Mouse (Mus musculus) adrenal gland, postnatal 25 days (tissue): ENCODE data around the gene Mosmo. TPM values are rescaled to one million over a fixed set of nuclear protein-coding genes. Genes with fewer than 3 reads are reported as not detected.
A peak's percentile ranks its signal among the peaks of the same experiment; 100 is the strongest.

ENCODE experiments used
- DNase-seq: peaks from one replicate; pipeline ENCODE4 v3.0.0; 2021; ENCODE audit warnings: mixed read lengths
- long read RNA-seq: library from polyadenylated mRNA; stranded (forward); transcript quantifications from one replicate; pipeline ENCODE4 v2.0.0, GENCODE M21; 2021
- total RNA-seq: library from RNA; stranded (reverse); gene quantifications from 2 replicates; pipeline ENCODE4 v1.2.3, GENCODE M21; 2021

Gene Mosmo
- 40.1 and 40.4 TPM in 2 replicates for total RNA-seq
- long read RNA-seq, full-length matches to known transcripts: 6 of 8 reads
- long read RNA-seq, partial matches to known transcripts: 1 of 8 reads
- long read RNA-seq, other reads (novel, unspliced or antisense): 1 of 8 reads

DNA sequence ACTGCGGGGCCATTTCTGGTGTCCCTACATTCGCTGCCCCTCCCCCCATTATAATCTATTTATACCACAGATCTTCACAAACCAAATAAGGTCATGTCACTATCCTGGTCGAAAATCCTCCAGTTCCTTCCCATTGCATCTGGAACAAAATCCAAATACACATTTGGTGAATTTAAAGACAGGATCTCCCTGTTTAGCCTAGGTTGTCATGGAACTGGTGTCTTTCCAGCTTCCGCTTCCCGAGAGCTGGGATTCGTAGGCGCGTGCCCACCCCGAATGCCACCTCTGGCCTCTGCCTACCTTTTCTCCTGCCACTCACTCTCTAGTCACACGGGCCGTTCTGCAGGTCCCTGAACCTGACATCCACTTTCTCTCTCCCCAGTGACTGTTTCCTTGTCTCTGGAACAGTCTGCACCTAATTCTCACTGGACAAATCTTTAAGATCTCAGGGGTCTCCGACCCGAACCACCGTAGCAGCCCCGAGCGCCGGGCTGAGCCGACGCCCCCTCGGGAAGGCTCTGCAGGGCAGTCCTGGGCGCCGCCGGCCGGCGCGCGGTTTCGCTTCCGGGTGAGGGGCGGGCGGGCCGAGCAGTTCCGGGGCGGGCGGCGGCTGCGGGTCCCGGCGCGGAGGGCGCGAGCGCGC lies at the start of gene Mosmo:
Mosmo (plus strand) TSS at position 618 of the 643 bp plus-strand sequence.
- DNase-seq: peak; percentile 86

DNA sequence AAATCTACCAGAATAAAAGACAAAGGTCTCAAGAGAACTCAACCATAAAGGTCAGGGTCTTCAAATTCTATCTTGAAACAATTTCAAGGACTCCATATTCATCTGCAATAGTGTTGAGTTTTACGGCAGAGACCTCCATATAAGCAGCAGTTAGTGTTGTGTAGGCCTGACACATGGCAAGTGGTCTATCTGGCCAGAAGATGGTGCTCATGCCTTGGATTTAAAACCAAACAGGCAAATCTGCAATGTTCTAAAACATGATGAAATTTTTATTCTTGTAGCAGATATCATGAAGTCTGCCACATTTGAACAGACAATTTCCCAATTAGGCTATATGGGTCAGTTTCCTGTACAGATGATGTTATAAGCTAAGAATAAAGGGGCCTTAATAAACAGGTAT lies 44.9 kb upstream of the Mosmo start:
- DNase-seq: no peak

DNA sequence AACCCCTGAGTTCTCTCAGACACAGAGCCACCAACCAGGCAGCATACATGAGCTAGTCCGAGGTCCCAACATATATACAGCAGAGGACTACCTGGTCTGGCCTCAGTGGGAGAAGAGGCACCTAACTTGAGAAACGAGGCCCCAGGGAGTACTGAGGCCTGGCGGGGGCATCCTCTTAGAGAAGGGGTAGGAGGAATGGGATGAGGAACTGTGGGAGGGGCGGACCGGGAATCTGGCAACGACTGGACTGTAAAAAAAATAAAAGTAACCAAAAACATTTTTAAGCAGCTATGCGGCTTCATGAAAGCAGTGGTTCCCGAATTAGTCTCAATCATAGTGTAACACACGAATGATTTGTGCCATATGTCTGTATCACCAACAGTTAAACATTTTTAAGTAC lies 43.1 kb upstream of the Mosmo start:
- DNase-seq: no peak

DNA sequence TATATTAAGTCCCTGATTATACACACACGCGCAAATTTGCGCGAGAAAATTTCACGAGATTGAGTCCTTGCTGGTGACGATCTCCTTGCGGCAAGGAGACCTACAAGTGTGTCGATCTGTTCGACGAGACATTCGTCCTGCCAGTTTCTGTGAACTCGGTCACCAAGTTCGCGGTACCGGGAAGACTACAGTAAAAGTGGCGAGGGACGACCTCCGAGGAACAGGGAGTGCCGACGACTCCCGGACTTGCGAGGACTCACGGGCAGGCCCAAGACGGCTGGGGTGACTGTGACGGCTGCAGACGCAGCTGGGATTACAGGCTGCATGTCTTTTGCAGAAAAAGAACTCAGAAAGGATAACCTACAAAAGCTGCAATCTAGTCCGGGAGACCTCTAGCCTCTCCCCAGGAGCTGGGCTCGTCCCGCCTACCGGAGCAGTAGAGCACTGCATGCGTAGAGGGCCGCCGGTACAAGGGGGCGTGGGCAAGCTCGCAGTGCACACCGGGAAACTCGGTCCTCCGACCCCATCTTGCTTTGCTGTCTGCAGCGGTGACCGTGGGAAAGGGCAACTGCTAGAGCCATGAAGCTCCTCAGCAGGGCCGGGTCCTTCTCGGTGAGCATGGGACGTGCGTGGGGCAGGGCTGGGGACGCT lies 42.6 kb upstream of the Mosmo start, which contains the start of gene Uqcrc2:
Uqcrc2 (plus strand) TSS at position 466 of the 651 bp plus-strand sequence.
- peak; percentile 89 for DNase-seq

DNA sequence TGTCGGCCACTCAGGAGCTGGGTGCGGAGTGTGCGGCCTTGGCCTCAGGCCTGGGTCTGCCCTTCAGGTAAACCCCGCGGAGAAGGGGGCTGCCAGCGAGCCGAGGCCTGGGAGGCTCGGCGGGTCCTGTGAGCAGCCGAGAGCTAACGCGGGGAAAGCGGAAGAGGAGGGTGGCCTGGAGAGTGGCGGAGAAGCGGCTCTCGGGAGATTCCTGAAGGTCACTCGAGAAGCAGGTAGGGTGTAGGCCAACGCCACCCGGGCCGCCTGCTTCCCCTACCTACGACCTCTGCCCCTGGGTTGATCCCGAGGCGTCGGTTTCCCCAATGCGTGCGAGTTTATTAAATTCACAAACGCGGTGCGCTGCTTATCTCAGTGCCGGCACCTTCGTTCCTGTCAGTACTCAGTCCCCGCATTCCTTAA lies 42.0 kb upstream of the Mosmo start:
- DNase-seq: no peak

DNA sequence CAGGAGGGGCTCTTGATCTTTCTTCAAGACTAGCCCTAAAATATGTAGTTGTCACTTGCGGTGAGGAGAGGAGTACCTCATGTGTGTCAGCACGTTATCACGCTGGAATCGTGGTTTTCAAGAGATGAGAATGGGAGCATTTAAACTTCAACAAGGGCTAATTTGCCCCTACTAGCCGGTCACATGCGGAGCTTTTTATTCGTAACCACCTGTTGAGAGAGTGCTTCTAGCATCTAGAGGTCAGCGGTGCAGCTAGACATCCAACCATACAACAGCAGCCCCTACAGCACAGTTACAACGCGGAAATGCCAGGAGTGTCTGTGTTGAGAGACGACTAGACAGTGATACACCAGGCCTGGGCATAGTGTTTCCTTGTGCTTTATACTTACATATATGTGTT lies 41.6 kb upstream of the Mosmo start:
- DNase-seq: no peak

DNA sequence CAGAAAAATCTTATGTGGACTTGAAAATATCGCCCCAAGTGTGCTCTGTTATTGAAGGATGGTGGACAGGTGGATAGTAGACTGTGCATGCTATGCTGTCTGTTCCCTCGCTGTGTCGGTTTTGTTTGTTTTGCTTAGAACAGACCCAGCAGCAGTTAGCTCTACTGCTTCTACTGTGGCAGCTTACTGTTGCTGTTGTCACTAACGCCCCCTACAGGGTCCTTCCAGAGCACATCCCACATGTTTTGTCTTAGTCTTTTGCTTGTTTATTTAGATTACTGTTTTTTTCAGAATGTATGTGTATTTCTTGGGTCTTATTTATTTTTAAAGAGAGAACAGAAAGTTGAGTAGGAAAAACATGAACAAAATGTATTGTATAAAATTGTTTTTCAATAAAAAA lies 34.2 kb upstream of the Mosmo start:
- no peak for DNase-seq

DNA sequence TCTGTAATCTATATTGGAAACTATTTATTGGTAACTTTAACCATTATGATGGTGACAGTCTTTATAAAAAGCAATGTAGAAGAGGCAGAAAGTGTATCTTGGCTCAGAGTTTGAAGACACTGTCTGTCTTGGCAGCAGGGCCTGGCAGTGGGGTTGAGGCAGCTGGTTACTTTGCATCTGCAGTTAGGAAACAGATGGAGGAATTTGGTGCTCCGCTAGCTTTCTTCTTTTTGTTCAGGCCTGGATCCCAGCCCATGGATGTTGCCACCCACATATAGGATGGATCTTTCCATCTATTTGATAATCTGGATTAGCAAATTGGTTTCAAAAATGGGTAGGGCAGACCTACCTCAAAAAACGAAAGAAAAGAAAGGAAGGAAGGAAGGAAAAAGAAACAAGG lies 29.6 kb upstream of the Mosmo start:
- DNase-seq: no peak

DNA sequence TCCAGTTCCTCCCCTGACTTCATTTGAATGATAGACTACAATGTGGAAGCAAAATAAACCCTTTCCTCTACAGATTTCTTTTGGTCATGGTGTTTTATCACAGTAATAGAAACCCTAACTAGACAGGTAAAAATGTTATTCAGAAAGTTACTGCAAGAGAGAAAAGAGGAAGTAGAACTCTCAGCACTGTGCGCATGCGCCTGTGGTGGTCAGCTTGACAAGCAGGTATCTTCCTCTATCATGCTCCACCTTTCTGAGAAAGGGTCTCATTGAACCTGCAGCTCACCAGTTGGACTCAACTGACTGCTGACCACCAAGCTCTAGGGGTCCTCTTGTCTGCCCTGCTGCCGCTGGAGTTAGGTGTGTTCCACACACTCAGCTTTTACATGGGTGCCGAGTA lies 15.3 kb upstream of the Mosmo start:
- DNase-seq: no peak

DNA sequence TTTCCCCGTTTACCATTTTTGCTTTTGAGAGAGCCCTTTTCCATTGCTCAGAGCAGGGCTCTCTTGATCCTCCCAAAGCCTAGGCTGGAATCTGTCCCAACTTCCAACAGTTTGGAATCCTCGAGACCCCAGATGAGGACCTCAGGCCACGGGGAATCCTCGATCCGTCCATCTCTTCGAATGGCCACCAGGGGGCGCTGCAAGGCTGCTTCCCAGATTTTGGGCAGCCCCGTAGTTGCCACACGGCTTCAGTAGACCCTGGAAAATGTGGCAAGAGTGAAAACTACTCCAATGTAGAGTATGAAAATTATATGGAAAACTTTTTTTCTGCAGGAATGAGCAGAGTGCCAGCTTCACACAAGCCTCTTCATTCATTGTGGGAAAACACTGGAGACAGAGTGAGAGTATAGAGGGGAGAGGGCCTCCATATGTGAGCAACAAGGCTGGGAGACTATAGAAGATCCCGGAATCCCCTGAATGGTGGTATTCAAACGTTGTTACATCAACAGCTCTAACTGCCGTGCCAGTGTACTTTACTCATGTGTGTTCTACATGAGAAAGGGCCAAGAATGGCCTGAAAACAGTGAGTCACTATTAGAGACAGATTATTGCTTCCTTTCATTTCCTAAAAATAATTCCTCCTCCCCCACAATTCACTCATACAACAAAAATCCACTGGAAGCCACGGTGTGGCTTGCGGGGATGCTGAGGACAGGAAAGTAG lies 7.1 kb upstream of the Mosmo start, which contains the start of gene Pdzd9:
Pdzd9 (minus strand) TSS at position 191 of the 723 bp plus-strand sequence.
- DNase-seq: peak; percentile 84

DNA sequence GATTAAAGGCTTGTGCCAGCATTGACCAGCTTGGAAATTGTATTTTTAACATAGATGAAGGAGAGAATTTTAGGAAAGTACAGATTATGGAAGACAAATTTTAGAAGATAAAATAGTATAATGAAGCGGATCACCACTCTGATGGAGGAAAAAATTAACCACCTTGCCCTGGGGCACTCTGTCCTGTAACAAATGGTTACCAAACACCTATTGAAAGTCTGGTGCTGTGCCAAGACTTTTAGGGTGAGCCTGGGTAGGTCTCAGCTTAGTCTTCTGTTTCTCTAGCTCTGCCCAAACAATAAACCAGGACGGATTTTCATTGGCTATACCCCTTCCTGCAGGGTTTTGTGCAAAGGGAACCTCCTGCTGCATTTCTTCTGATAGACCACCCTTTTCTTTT lies 6.1 kb upstream of the Mosmo start:
- no peak for DNase-seq

DNA sequence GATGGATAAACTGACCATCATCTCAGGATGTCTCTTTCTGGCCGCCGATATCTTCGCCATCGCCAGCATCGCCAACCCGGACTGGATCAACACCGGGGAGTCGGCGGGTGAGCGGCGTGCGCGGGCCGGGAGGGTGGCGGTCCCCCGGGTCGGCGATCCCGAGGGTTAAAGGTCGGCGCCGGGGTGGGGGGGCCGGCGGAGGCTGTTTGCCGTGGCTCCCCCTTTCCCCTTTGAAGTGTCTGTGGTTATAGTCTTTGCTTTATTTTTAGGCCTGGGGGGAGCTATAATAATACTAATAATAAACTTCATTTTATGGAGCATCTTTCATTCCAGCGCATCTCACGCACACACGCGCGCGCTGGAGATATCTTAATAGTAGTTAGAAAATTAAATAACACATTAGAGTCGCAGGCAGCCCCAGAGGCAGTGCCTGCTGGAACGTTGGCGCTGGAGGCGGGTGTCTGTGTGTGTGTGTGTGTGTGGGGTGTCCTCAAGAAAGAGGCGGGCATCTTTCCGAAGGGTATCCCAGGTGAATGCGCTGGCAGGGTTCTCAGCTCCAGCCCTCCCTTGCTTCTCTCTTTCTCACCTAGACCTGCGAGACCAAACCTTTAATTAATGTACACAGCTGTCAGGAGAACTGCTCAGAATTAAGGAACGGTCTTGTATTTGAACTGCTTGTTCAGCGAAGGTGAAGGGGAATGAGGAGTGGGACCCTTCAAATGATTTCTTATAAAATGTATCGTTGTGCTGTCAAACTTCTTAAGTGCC lies 530 bp downstream of the Mosmo start:
- DNase-seq: peak; percentile 20

DNA sequence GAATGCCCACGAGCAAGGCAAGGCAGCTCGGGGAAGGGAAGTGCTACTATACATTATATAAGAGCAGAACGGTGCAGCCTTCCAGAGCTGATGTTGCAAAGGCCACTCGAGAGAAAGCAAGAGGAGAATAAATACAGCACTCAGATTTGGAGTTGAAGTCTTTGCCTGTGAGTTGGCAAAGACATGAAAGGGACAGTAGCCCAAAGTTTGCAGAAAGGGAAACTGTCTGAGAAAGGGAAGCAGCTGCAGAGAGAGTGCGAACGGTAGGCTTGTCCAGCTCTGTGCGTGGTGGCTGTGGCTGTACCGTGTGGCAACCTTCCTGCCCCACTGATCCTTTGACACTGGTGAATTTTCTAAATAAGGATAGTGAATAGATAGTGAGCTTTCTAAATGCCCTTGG lies 1.6 kb downstream of the Mosmo start:
- DNase-seq: no peak

DNA sequence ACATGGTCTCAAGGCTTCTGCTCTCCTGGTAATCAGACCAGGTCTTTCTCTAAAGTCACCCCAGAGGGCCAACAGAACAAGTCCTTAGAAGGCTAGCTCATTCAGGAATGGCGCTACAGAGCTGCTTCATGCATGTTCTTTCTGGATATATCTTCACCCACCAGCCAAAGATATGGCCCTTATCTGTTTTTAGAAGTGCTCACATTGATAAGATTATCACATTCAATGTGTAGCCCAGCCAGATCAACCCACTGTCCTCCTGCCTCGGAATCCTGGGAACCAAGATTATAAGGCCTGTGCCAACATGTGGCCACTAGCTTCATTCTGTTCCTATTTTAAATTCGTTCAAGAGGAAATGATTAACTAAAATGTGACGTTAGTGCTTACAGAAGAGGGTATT lies 4.6 kb downstream of the Mosmo start:
- no peak for DNase-seq

DNA sequence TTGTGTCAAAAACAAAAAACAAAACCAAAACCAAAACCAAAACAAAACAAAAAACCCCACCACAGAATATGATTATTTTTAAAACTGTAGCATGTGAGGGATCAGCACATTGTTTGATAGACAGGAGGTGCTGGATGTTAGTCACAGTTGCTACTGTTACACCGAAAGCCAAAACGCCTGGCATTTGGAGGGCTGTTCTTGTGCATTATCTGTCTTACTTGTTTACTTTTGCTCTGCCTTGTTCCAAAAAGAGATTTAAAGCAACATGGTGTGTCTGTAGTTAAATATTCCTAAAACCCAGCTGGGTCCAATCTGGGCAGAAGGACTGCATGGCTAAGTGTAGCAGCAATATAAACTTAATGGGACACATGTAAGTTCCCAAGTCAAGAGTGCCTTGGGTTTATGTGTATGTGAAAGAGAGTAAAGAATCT lies 7.3 kb downstream of the Mosmo start:
- no peak for DNase-seq

DNA sequence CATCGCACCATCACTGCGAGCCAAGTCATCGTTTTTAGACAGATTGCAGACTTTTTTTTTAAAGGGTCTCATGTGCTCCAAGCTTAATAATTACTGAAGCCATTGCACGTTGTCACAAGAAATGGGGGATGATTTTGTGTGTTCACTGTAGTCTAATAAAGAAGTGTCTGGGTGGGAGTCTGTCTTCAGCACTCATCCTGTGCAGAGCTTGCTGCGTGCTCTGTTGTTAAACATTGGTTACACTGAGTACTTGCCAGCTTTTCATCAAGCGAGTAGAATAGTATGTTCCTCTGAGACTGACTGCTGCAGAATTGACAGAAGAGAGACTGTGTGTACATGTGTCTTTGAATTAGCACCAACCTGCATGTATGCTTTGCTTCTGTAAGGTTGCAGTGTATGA lies 7.8 kb downstream of the Mosmo start:
- no peak for DNase-seq

DNA sequence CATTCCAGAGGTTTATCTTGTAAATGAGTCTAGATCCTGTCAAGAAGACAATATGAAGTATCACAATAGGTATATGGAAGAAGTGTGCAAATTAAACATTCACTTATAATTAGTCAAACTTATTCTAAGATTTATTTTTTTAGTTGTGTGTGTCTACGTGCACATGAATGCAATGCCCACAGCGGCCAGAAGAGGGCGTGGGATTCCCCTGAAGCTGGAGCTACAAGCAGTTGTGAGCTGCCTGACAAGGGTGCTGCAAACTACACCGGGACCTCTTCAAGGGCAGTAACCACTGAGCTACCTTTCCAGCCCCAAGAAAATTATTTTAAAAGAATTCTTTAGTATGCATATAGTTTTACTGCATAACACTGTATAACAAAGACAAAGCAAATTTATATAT lies 13.2 kb downstream of the Mosmo start:
- no peak for DNase-seq

DNA sequence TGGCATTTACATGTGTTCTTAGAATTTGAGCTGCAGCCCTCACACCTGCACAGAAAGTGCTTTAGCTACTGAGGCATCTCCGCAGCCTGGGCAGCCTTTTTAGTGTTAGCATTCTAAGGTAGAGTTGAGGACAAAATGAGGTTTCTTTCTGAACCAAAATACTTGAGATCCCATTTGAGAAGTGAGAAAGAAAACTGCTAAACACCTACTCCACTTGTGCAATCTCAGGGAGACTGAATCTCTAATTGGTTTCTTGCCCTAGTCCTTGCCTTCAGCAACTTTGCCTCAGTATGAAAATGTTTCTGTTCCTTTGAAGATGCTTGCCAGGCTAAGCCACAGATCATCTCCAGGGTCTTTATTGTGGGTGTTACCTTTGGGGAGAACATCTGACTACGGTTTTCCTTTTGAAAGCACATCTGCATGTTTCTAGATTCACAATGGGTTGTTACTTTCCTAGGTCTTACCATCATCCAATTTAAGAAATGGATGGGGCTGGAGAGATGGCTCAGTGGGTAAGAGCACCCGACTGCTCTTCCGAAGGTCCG lies 16.5 kb downstream of the Mosmo start:
- no peak for DNase-seq

DNA sequence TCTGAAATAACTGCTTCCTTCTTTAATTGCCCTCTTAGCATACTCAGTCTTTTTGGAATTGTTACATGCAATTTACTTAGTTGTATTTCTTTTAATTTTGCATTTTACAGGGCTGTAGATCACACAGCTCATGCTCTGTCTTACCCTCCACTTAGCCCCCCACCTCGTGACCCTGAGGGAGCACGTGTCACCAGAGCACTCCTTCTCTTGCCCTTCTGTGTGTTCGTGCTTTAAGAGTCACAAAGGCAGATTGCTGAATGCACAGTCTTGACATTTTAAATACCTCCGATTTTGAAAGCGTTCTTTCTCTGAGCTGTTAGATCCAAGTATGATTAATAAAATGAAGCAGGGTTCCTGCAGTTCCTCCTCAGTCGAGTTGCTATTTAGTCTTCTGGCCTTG lies 17.8 kb downstream of the Mosmo start:
- no peak for DNase-seq

DNA sequence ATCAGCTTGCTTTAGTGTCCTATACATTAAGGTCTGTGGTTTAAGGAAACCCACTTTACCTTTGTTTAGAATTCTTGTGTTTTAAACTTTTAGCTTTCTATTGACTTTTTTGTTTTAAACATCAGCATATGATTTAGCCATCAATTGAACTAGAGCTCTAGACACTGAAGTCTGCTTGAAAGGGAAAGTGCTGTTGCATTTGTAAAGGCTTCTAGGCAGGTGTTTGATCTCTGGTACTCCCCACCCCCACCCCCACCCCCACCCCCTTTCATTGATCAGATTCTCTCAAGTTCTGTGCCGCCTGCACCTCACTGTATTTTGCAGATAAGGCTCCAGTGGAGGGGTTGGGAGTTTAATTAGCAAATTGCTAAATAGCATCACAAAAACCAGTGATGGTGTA lies 18.2 kb downstream of the Mosmo start:
- no peak for DNase-seq

DNA sequence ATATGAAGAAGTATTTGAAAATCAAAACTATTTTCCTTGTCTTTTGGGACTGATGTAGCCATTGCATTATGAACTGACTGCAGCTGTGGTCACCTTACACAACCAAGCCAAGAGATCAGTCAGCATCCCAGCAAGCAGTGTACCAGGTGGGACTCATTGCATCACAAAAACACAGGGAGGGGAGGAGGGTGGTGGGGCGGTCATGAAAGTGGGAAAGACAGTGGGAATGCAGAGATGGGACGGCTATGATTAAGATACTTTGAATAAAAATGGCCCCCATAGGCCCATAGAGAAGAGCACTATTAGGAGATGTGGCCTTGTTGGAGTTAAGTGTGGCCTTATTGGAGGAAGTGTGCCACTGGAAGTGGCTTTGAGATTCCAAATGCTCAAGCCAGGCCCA lies 18.9 kb downstream of the Mosmo start:
- DNase-seq: no peak

DNA sequence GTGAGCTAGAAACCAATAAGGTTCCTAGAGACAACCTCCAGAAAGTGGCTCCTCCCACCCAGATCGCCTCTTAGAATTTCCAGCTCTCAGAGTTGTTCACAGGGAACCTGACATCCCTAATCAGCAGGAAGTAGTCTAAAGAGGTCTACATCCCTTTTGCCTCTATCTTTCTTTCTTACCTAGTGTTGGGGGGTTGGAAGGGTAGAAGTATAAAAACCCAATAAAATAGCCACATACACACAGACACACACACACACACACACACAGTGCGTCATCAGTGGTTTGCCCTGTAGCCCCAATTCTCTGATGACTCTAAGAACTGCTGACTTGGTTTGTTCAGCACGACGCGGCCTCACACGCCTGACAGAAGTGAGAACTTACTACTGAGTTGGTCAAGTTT lies 22.2 kb downstream of the Mosmo start:
- DNase-seq: no peak
